Mouse (Mus musculus) frontal cortex, postnatal 36 days (tissue): ENCODE results near the gene Ppt2.

Experiments used
- DNase-seq, 2 experiments: peaks; one replicate each; pipeline ENCODE4 v3.0.0; 2022; ENCODE audit warnings: low spot score in 2 of 2

Ppt2 gene

GRCm38 (mm10) chr17:34587814-34588213, 40.5 kb downstream of the Ppt2 start:
- DNase-seq, result no peak

- DNase-seq, result peak; percentile 97 to 99
Observed at GRCm38 (mm10) chr17:34587423-34587811, 40.9 kb downstream of the Ppt2 start.

GRCm38 (mm10) chr17:34586796-34587422, 41.4 kb downstream of the Ppt2 start:
- peak; percentile 85 to 87 for DNase-seq

- DNase-seq, result no peak
Observed at GRCm38 (mm10) chr17:34585877-34586771, 42.2 kb downstream of the Ppt2 start.

- DNase-seq, result no peak
Observed at GRCm38 (mm10) chr17:34585121-34585520, 43.2 kb downstream of the Ppt2 start.

- no peak for DNase-seq
Observed at GRCm38 (mm10) chr17:34583819-34584218, 44.5 kb downstream of the Ppt2 start.

- DNase-seq, result no peak
Observed at GRCm38 (mm10) chr17:34583397-34583796, 44.9 kb downstream of the Ppt2 start.

GRCm38 (mm10) chr17:34582528-34582927, 45.8 kb downstream of the Ppt2 start:
- no peak for DNase-seq

- no peak for DNase-seq
Observed at GRCm38 (mm10) chr17:34578070-34578469, 50.2 kb downstream of the Ppt2 start.

GRCm38 (mm10) chr17:34576577-34576976, 51.7 kb downstream of the Ppt2 start:
- DNase-seq, result no peak

GRCm38 (mm10) chr17:34572361-34572760, 55.9 kb downstream of the Ppt2 start:
- no peak for DNase-seq

- DNase-seq, result no peak
Observed at GRCm38 (mm10) chr17:34571875-34572274, 56.4 kb downstream of the Ppt2 start.

- no peak for DNase-seq
Observed at GRCm38 (mm10) chr17:34569919-34570318, 58.4 kb downstream of the Ppt2 start.

- DNase-seq, result no peak
Observed at GRCm38 (mm10) chr17:34568421-34568820, 59.9 kb downstream of the Ppt2 start.

GRCm38 (mm10) chr17:34567311-34567710, 61.0 kb downstream of the Ppt2 start:
- no peak for DNase-seq
